Mouse (Mus musculus): ENCODE results near the gene Anapc11. TPM values are rescaled to one million over a fixed set of nuclear protein-coding genes. Genes with fewer than 3 reads are reported as not detected.

Gene Anapc11
- polyA plus RNA-seq, 1 experiment, result 97.9 TPM

DNA sequence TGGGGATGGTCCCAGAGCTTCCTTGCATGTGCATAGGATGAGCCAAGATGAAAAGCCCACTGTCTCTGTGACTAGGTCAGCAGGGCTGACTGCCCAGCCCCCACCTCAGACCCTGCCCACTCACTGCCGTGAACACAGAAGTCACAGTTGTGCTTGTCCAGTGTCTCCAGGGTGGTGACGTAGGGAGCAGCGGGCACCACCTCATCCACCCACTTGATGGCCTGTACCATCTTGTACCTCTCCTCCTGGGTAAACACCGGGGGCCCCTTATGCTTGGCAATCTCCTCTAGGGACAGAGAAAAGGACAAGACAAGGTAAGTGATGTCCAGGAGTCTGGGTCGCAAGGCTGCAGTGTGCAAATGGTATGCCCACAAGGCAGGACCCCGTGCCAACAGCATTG lies 16.9 kb downstream of the Anapc11 start:
- Histone ChIP-seq H3K27ac (ENCODE audit: insufficient read depth, low read depth, low read length) (0 out of 2 replicates have a peak overlapping the region, but pooled peaks have one; percentile 2), H3K27me3 (ENCODE audit: control insufficient read depth, insufficient read depth, low read length) (no peaks in the 10 kb centered on the region), H3K4me1 (ENCODE audit: control insufficient read depth, insufficient read depth, insufficient read length, low read length) (peaks cover 14% of the 10 kb centered on the region), H3K36me3 (ENCODE audit: control insufficient read depth, insufficient read depth, low read length) (peaks cover 67% of the 10 kb centered on the region), H3K4me3 (ENCODE audit: low read depth, low read length) (peak overlapping the region; percentile 25; the same call in 1 of the 2 replicates)
- 99% methylated on average over 6 of the region's 6 CpGs for WGBS
- TF ChIP-seq CTCF (IDR thresholded peaks at IDR 0.05; ENCODE audit: extremely low read depth, insufficient read length, insufficient replicate concordance, low read depth, low read length) (no peak), POLR2A (IDR thresholded peaks at IDR 0.05; ENCODE audit: low read depth, low read length) (no peak)

DNA sequence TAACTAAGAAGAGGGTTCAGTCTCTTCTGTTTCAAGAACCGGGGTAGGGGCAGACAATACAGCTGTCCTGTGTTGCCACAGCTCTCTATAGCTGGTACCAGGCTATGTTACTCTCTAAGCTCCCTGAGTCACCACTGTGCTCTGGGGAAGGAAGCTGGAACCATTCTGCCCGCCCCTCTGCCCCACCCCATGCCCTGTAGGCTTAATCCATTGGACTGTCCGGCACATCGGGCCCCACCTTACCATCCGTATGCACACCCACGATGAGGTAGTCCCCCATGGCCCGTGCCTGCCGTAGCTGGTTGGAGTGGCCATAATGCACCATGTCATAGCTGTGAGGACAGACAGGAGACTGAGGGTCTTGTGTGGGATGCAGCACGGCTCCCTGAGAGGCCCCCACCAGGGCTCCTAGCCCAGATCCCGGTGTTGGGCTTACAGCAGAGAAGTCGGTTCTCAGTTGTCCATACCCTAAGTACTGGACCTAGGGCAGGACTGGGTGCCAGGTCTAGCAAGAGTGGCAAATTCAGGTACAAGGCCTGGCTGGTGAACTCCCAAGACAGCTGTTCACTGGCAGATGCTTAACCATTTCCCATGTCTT lies 17.5 kb downstream of the Anapc11 start:
- H3K4me1 ChIP-seq (ENCODE audit: control insufficient read depth, insufficient read depth, insufficient read length, low read length), result peaks cover 14% of the 10 kb centered on the region
- peak overlapping the region; percentile 50 for H3K4me3 ChIP-seq (ENCODE audit: low read depth, low read length)
- peaks cover 68% of the 10 kb centered on the region for H3K36me3 ChIP-seq (ENCODE audit: control insufficient read depth, insufficient read depth, low read length)
- H3K27me3 ChIP-seq (ENCODE audit: control insufficient read depth, insufficient read depth, low read length), result no peaks in the 10 kb centered on the region
- peak overlapping the region; percentile 36 for H3K27ac ChIP-seq (ENCODE audit: insufficient read depth, low read depth, low read length)
- 70% methylated on average over 11 of the region's 11 CpGs for WGBS
- TF ChIP-seq CTCF (IDR thresholded peaks at IDR 0.05; ENCODE audit: extremely low read depth, insufficient read length, insufficient replicate concordance, low read depth, low read length), result no peak
- TF ChIP-seq POLR2A (IDR thresholded peaks at IDR 0.05; ENCODE audit: low read depth, low read length), result peak; percentile 23; the same call in 1 of the 2 replicates

DNA sequence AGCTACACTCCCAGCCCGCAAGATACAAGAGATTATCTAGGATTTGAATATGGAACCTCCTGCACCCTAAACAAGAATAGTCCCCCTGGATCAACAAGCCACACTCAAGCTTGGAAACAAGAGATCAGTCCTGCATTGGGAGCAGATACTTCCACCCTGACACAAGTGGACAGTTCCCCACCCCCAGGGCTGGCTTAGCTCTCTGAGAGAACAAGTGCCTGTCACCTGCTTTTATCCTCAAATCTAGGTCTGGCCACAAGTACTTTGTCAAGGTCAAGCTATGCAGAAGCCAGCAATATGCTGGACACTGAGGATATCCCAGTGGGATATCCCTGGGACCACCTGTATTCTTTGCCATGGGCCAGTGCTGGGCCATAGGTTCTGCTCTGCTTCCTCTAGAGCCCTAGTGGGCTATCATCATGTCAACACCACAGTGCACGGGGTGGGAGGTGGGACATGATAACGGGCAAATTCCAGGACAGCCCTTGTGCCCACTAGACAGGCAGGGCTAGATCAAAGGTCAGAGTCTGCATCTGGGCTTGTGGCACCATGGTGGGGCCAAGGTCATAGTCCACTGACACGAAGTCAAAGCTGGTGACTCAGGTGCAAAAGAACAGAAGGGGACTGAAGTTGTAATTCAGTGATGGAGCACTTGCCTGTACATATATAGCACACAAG lies 18.5 kb downstream of the Anapc11 start:
- Histone ChIP-seq H3K27me3 (ENCODE audit: control insufficient read depth, insufficient read depth, low read length) (no peaks in the 10 kb centered on the region), H3K4me3 (ENCODE audit: low read depth, low read length) (peak overlapping the region; percentile 74), H3K36me3 (ENCODE audit: control insufficient read depth, insufficient read depth, low read length) (peaks cover 67% of the 10 kb centered on the region), H3K4me1 (ENCODE audit: control insufficient read depth, insufficient read depth, insufficient read length, low read length) (peaks cover 14% of the 10 kb centered on the region), H3K27ac (ENCODE audit: insufficient read depth, low read depth, low read length) (peak overlapping the region; percentile 98)
- TF ChIP-seq POLR2A (IDR thresholded peaks at IDR 0.05; ENCODE audit: low read depth, low read length) (peak; percentile 42; the same call in 1 of the 2 replicates), CTCF (IDR thresholded peaks at IDR 0.05; ENCODE audit: extremely low read depth, insufficient read length, insufficient replicate concordance, low read depth, low read length) (no peak)
- 27% methylated on average over 4 of the region's 4 CpGs for WGBS

- 1% methylated on average over 56 of the region's 56 CpGs for WGBS
- Histone ChIP-seq H3K4me3 (ENCODE audit: low read depth, low read length) (peak within 1 kb of the TSS; percentile 74), H3K27me3 (ENCODE audit: control insufficient read depth, insufficient read depth, low read length) (no peaks in the 10 kb centered on the region), H3K27ac (ENCODE audit: insufficient read depth, low read depth, low read length) (peak within 1 kb of the TSS; percentile 98), H3K36me3 (ENCODE audit: control insufficient read depth, insufficient read depth, low read length) (peaks cover 65% of the 10 kb centered on the region), H3K4me1 (ENCODE audit: control insufficient read depth, insufficient read depth, insufficient read length, low read length) (peaks cover 14% of the 10 kb centered on the region)
- TF ChIP-seq POLR2A (IDR thresholded peaks at IDR 0.05; ENCODE audit: low read depth, low read length), result peak; percentile 75
- no peak for TF ChIP-seq CTCF (IDR thresholded peaks at IDR 0.05; ENCODE audit: extremely low read depth, insufficient read length, insufficient replicate concordance, low read depth, low read length)
Observed at GRCm38 (mm10) chr11:120617519-120618112, 19.4 kb downstream of the Anapc11 start, which contains the start of gene Pcyt2. TSS of gene Pcyt2 (minus strand) at chr11:120617936.

DNA sequence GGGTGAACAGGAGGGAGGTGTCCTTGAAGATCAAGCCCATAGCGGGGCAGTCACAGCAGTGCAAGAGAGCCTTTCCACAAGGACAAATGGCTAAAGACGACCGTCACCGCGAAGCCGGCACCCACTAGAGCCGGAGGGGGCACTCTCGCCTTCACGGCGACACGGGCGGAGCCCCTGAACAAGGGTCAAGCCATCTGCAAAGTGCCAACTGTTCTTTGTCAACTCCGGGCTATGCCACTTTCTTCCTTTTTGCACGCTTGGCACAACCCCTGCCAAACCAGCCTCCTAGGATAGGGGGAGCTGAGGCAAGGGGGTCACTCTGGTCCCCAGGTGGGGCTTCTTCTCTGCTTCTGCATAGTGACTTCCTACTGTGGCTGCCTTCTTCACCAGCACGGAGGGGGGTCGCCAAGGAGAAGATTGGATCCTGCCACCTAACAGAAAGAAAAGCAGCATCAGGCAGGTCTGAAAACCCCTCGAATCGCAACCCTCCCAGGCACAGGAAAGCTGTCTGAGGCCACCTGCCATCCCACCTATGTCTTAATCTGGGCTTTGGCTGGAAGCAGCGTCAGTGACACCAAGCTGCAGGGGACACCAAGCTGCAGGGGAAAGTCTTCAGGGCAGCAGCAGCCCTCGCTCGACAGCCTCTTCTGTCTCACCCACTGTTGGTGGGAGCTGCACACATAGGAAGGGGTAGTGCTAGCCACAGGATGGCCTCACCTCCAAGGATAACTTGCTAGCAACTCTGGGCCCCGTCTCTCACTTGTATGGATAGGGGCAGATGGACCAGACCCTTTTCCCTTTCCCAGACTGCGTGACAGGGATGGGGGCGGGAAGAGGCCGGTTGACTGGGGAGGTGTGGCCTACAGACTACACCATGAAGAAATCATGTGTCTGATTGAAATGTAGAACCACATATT lies 20.7 kb downstream of the Anapc11 start:
- peaks cover 64% of the 10 kb centered on the region for H3K36me3 ChIP-seq (ENCODE audit: control insufficient read depth, insufficient read depth, low read length)

DNA sequence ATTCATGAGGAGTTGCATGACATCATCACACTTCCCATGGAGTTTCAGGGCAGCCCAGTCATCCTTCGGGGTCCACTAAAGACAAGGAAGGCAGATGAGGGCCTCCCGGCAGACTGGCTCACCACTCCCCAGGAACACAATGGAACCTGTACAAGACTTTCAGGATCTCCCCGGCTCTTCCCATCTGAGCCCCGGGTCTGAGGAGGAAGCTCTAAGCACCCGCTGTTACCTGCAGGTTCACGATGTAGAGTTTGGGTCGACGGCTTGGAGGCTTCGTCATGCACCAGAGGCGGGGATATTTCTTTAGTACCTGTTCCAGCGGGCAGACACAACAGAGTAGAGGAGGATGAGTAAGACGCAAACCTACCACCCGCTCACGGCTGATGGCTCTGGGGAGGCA lies 22.0 kb downstream of the Anapc11 start:
- H3K27ac ChIP-seq (ENCODE audit: insufficient read depth, low read depth, low read length), result no peak overlapping the region
- TF ChIP-seq POLR2A (IDR thresholded peaks at IDR 0.05; ENCODE audit: low read depth, low read length) (no peak), CTCF (IDR thresholded peaks at IDR 0.05; ENCODE audit: extremely low read depth, insufficient read length, insufficient replicate concordance, low read depth, low read length) (no peak)
- H3K4me1 ChIP-seq (ENCODE audit: control insufficient read depth, insufficient read depth, insufficient read length, low read length), result peaks cover 14% of the 10 kb centered on the region
- no peak overlapping the region for H3K4me3 ChIP-seq (ENCODE audit: low read depth, low read length)
- H3K36me3 ChIP-seq (ENCODE audit: control insufficient read depth, insufficient read depth, low read length), result peaks cover 54% of the 10 kb centered on the region
- WGBS, result 93% methylated on average over 14 of the region's 14 CpGs
- no peaks in the 10 kb centered on the region for H3K27me3 ChIP-seq (ENCODE audit: control insufficient read depth, insufficient read depth, low read length)

More for the DNA sequence above, 20.7 kb downstream of the Anapc11 start:
- 88% methylated on average over 25 of the region's 25 CpGs for WGBS
- Histone ChIP-seq H3K27me3 (ENCODE audit: control insufficient read depth, insufficient read depth, low read length) (no peaks in the 10 kb centered on the region), H3K4me3 (ENCODE audit: low read depth, low read length) (no peak overlapping the region), H3K4me1 (ENCODE audit: control insufficient read depth, insufficient read depth, insufficient read length, low read length) (peaks cover 14% of the 10 kb centered on the region), H3K27ac (ENCODE audit: insufficient read depth, low read depth, low read length) (no peak overlapping the region)
- TF ChIP-seq POLR2A (IDR thresholded peaks at IDR 0.05; ENCODE audit: low read depth, low read length), result no peak
- TF ChIP-seq CTCF (IDR thresholded peaks at IDR 0.05; ENCODE audit: extremely low read depth, insufficient read length, insufficient replicate concordance, low read depth, low read length), result no peak

All from small intestine, adult 2 months (tissue).